Mouse (Mus musculus) megakaryocyte, embryonic 14.5 days (primary cell): ENCODE measurements at regions not wholly inside any gene's neighbourhood (a gene's known extent, or its start where the extent isn't known, plus 50 kb on each side); places are given as distances from the start of the nearest gene placed in this dataset.

Experiments used
- FLI1 ChIP-seq: IDR thresholded peaks from 2 replicates; pipeline ENCODE4 v1.6.1; 2012; ENCODE audit warnings: low read length, inconsistent platforms, mixed read lengths
- GATA1 ChIP-seq: IDR thresholded peaks from 3 replicates; pipeline ENCODE4 v1.6.1; 2012; ENCODE audit warnings: mixed read lengths, low read length, inconsistent platforms, borderline replicate concordance

DNA sequence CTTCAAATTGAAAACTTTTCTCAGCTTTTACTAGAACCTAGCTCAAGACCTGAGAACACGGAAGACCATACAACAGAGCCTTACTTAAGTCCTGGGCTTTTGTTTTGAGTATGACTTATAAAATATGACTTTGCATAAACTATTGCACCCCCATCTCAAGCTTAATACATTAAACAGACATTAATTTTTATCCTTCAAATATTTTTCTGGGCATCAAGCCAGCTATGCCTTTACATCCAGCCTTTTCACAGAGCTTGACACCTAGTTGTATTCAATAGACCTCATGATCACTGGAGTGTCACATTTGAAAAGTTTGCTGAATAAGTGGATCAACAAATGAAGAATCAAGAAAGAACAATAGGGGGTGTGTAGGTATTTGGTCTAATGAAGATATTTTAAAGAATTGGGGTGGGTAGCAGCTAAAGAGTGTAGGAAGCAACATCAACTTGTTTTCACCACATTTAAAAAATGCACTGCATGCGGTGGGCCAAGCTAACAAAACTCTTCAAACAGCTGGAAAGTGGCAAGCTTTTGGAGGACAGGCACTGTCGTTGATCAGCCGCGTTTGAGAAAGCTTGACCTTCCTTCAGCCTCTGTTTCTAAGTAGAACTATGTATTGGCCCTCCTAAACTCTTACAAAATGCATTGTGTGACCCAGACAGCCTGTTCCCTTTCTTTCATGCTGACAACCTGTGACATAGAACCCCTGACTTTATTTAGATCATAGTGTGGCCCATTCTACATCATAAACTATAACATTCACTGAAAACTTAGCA is 138.2 kb upstream of the Dio2 start:
- TF ChIP-seq GATA1 = no peak
- TF ChIP-seq FLI1 = no peak
